Mouse (Mus musculus): ENCODE data around the gene Ldb3.

- TF ChIP-seq CTCF (IDR thresholded peaks at IDR 0.05; ENCODE audit: control insufficient read depth, insufficient read depth, insufficient replicate concordance, low read depth, low read length) (no peak), POLR2A (IDR thresholded peaks at IDR 0.05; ENCODE audit: control insufficient read depth, low read depth, low read length) (no peak)
These were observed 88.8 kb downstream of the Ldb3 start for GRCm38 (mm10) chr14:34499664-34500063.

Data from testis, adult 2 months (tissue).